Mouse (Mus musculus): ENCODE results near the gene Pcyt1b.

The Pcyt1b gene

GRCm38 (mm10) chrX:93732407-93732806, 77.7 kb downstream of the Pcyt1b start:
- no peak for DNase-seq (ENCODE audit: low read depth, low spot score)

- no peak for DNase-seq (ENCODE audit: low read depth, low spot score)
Observed at GRCm38 (mm10) chrX:93732975-93733748, 78.5 kb downstream of the Pcyt1b start.

GRCm38 (mm10) chrX:93749165-93749564, 94.5 kb downstream of the Pcyt1b start:
- DNase-seq (ENCODE audit: low read depth, low spot score) = no peak

- no peak for DNase-seq (ENCODE audit: low read depth, low spot score)
Observed at GRCm38 (mm10) chrX:93750566-93750965, 95.9 kb downstream of the Pcyt1b start.

- no peak for DNase-seq (ENCODE audit: low read depth, low spot score)
Observed at GRCm38 (mm10) chrX:93755210-93755842, 100.7 kb downstream of the Pcyt1b start.

GRCm38 (mm10) chrX:93756867-93757455, 102.3 kb downstream of the Pcyt1b start:
- no peak for DNase-seq (ENCODE audit: low read depth, low spot score)

- DNase-seq (ENCODE audit: low read depth, low spot score) = no peak
Observed at GRCm38 (mm10) chrX:93760770-93761169, 106.1 kb downstream of the Pcyt1b start.

- no peak for DNase-seq (ENCODE audit: low read depth, low spot score)
Observed at GRCm38 (mm10) chrX:93789562-93789961, 134.9 kb downstream of the Pcyt1b start.

GRCm38 (mm10) chrX:93793168-93793567, 138.5 kb downstream of the Pcyt1b start:
- peak; percentile 2 for DNase-seq (ENCODE audit: low read depth, low spot score)
